Mouse (Mus musculus) MEL (cell line): Measurements from ENCODE around the gene Myh7. TPM values are rescaled to one million over a fixed set of nuclear protein-coding genes. Genes with fewer than 3 reads are reported as not detected.

ENCODE experiments used
- DNase-seq: peaks from one replicate; pipeline ENCODE4 v3.0.0; 2011; ENCODE audit warnings: low read depth, low spot score
- H3K27ac ChIP-seq: 2 replicates; pipeline ENCODE4 v1.5.1; 2012; ENCODE audit warnings: low read depth, mild to moderate bottlenecking, control low read depth, low read length, moderate library complexity; ENCODE audit not compliant: control insufficient read depth
- H3K27me3 ChIP-seq, 2 experiments: fragments of 150-350 bp in 1 of 2; sonication (generic) in 1 of 2; 2 replicates each; pipeline ENCODE4 v1.6.1; 2012; ENCODE audit warnings: low read length in 2 of 2, mild to moderate bottlenecking in 2 of 2, improper control_type of control experiment in 1 of 2, moderate library complexity in 1 of 2; ENCODE audit not compliant: insufficient read depth in 2 of 2, control insufficient read depth in 1 of 2
- H3K36me3 ChIP-seq, 2 experiments: 2 replicates each; pipeline ENCODE4 v1.6.1; 2012 to 2014; ENCODE audit warnings: low read length in 2 of 2, improper control_type of control experiment in 1 of 2, inconsistent platforms in 1 of 2, mild to moderate bottlenecking in 1 of 2; ENCODE audit not compliant: insufficient read depth in 2 of 2, control insufficient read depth in 1 of 2
- H3K4me1 ChIP-seq, 2 experiments: fragments of 150-350 bp in 1 of 2; sonication (generic) in 1 of 2; 2 replicates each; pipeline ENCODE4 v1.6.1; 2012; ENCODE audit warnings: low read length in 2 of 2, improper control_type of control experiment in 1 of 2, mild to moderate bottlenecking in 1 of 2; ENCODE audit not compliant: insufficient read depth in 2 of 2, control insufficient read depth in 1 of 2
- H3K4me3 ChIP-seq, 2 experiments: fragments of 150-350 bp in 1 of 2; sonication (generic) in 1 of 2; 2 replicates each; pipeline ENCODE4 v1.5.1; 2012; ENCODE audit warnings: low read depth in 2 of 2, low read length in 2 of 2, mild to moderate bottlenecking in 2 of 2, moderate library complexity in 2 of 2, control low read depth in 1 of 2, improper control_type of control experiment in 1 of 2; ENCODE audit not compliant: control insufficient read depth in 1 of 2, insufficient read depth in 1 of 2
- H3K79me2 ChIP-seq: 2 replicates; pipeline ENCODE4 v1.6.1; 2012; ENCODE audit warnings: mild to moderate bottlenecking, low read length, moderate library complexity; ENCODE audit not compliant: control insufficient read depth, poor library complexity, insufficient read depth
- H3K9ac ChIP-seq: 2 replicates; pipeline ENCODE4 v1.6.1; 2012; ENCODE audit warnings: low read depth, mild to moderate bottlenecking, control low read depth, low read length, moderate library complexity; ENCODE audit not compliant: control insufficient read depth, poor library complexity, severe bottlenecking
- H3K9me3 ChIP-seq: fragments of 150-350 bp; sonication (generic); replicated peaks from 2 replicates; pipeline ENCODE4 v1.6.1; 2012; ENCODE audit warnings: mild to moderate bottlenecking, low read length, improper control_type of control experiment, moderate library complexity; ENCODE audit not compliant: insufficient read depth
- BHLHE40 ChIP-seq: IDR thresholded peaks from 2 replicates; pipeline ENCODE4 v1.6.1; 2012; ENCODE audit warnings: low read depth, mild to moderate bottlenecking, inconsistent platforms, low read length, improper control_type of control experiment, borderline replicate concordance
- CHD1 ChIP-seq: IDR thresholded peaks from 2 replicates; pipeline ENCODE4 v1.6.1; 2012; ENCODE audit warnings: low read depth, mild to moderate bottlenecking, inconsistent platforms, low read length, improper control_type of control experiment
- CHD2 ChIP-seq: IDR thresholded peaks from 2 replicates; pipeline ENCODE4 v1.6.1; 2011; ENCODE audit warnings: low read length, improper control_type of control experiment
- E2F4 ChIP-seq: IDR thresholded peaks from 2 replicates; pipeline ENCODE4 v1.6.1; 2011; ENCODE audit warnings: low read depth, low read length, improper control_type of control experiment, borderline replicate concordance
- EP300 ChIP-seq, 2 experiments: IDR thresholded peaks; 2 replicates each; pipeline ENCODE4 v1.6.1; 2011; ENCODE audit warnings: improper control_type of control experiment in 2 of 2, low read length in 2 of 2, low read depth in 1 of 2, mild to moderate bottlenecking in 1 of 2
- ETS1 ChIP-seq: IDR thresholded peaks from 2 replicates; pipeline ENCODE4 v1.6.1; 2012; ENCODE audit warnings: low read depth, mild to moderate bottlenecking, inconsistent platforms, low read length, improper control_type of control experiment, moderate library complexity
- GABPA ChIP-seq: IDR thresholded peaks from 2 replicates; pipeline ENCODE4 v1.6.1; 2012; ENCODE audit warnings: low read depth, mild to moderate bottlenecking, inconsistent platforms, low read length, improper control_type of control experiment, moderate library complexity
- HCFC1 ChIP-seq: IDR thresholded peaks from 2 replicates; pipeline ENCODE4 v1.6.1; 2012; ENCODE audit warnings: low read depth, mild to moderate bottlenecking, inconsistent platforms, low read length, improper control_type of control experiment, moderate library complexity
- KAT2A ChIP-seq: conservative IDR thresholded peaks from 2 replicates; pipeline ENCODE4 v1.6.1; 2012; ENCODE audit warnings: low read depth, low read length, improper control_type of control experiment, inconsistent platforms
- MEF2A ChIP-seq: IDR thresholded peaks from 2 replicates; pipeline ENCODE4 v1.6.1; 2014; ENCODE audit warnings: low read depth, mild to moderate bottlenecking, inconsistent platforms, low read length, improper control_type of control experiment; ENCODE audit not compliant: poor library complexity, insufficient replicate concordance, severe bottlenecking; ENCODE audit errors: extremely low read depth
- MXI1 ChIP-seq: IDR thresholded peaks from 2 replicates; pipeline ENCODE4 v1.6.1; 2011; ENCODE audit warnings: mild to moderate bottlenecking, low read depth, low read length, improper control_type of control experiment
- MYC ChIP-seq: IDR thresholded peaks from 2 replicates; pipeline ENCODE4 v1.6.1; 2011; ENCODE audit warnings: low read depth, mild to moderate bottlenecking, low read length, improper control_type of control experiment, moderate library complexity
- NRF1 ChIP-seq: IDR thresholded peaks from 2 replicates; pipeline ENCODE4 v1.6.1; 2014; ENCODE audit warnings: low read depth, mild to moderate bottlenecking, inconsistent platforms, low read length, improper control_type of control experiment, moderate library complexity; ENCODE audit not compliant: poor library complexity, insufficient read depth, severe bottlenecking
- POLR2A ChIP-seq, 2 experiments: IDR thresholded peaks; 2 replicates each; pipeline ENCODE4 v1.6.1; 2011 to 2012; ENCODE audit warnings: low read length in 2 of 2, mild to moderate bottlenecking in 2 of 2, control low read depth in 1 of 2, improper control_type of control experiment in 1 of 2, low read depth in 1 of 2, moderate library complexity in 1 of 2; ENCODE audit not compliant: control insufficient read depth in 1 of 2, insufficient read depth in 1 of 2, poor library complexity in 1 of 2
- POLR2AphosphoS2 ChIP-seq: IDR thresholded peaks from 2 replicates; pipeline ENCODE4 v1.6.1; 2011; ENCODE audit warnings: low read length, improper control_type of control experiment
- POLR2AphosphoS5 ChIP-seq: IDR thresholded peaks from 2 replicates; pipeline ENCODE4 v1.6.1; 2012; ENCODE audit warnings: low read depth, borderline replicate concordance, mild to moderate bottlenecking, inconsistent platforms, low read length, moderate library complexity, mixed read lengths
- RAD21 ChIP-seq: IDR thresholded peaks from 2 replicates; pipeline ENCODE4 v1.6.1; 2011; ENCODE audit warnings: mild to moderate bottlenecking, low read depth, low read length, improper control_type of control experiment
- TAL1 ChIP-seq: IDR thresholded peaks from 2 replicates; pipeline ENCODE4 v1.6.1; 2012; ENCODE audit warnings: mild to moderate bottlenecking, inconsistent platforms, low read length, moderate library complexity, mixed read lengths
- TCF12 ChIP-seq: IDR thresholded peaks from 2 replicates; pipeline ENCODE4 v1.6.1; 2014; ENCODE audit warnings: low read depth, mild to moderate bottlenecking, inconsistent platforms, low read length, improper control_type of control experiment, moderate library complexity
- UBTF ChIP-seq: IDR thresholded peaks from 2 replicates; pipeline ENCODE4 v1.6.1; 2012; ENCODE audit warnings: low read depth, mild to moderate bottlenecking, inconsistent platforms, low read length, improper control_type of control experiment, moderate library complexity, borderline replicate concordance; ENCODE audit not compliant: insufficient read depth
- USF2 ChIP-seq, 2 experiments: IDR thresholded peaks; 2 replicates each; pipeline ENCODE4 v1.6.1; 2011 to 2012; ENCODE audit warnings: improper control_type of control experiment in 2 of 2, low read length in 2 of 2, borderline replicate concordance in 1 of 2, inconsistent platforms in 1 of 2, low read depth in 1 of 2, mild to moderate bottlenecking in 1 of 2; ENCODE audit not compliant: insufficient read depth in 1 of 2
- ZC3H11A ChIP-seq: IDR thresholded peaks from 2 replicates; pipeline ENCODE4 v1.6.1; 2012; ENCODE audit warnings: low read depth, mild to moderate bottlenecking, inconsistent platforms, low read length, improper control_type of control experiment
- ZMIZ1 ChIP-seq: IDR thresholded peaks from 2 replicates; pipeline ENCODE4 v1.6.1; 2012; ENCODE audit warnings: low read depth, mild to moderate bottlenecking, inconsistent platforms, low read length, improper control_type of control experiment, moderate library complexity
- ZNF384 ChIP-seq: IDR thresholded peaks from 2 replicates; pipeline ENCODE4 v1.6.1; 2012; ENCODE audit warnings: low read depth, mild to moderate bottlenecking, inconsistent platforms, low read length, improper control_type of control experiment
- polyA plus RNA-seq, 2 experiments: library from polyadenylated mRNA; stranded (reverse) in 1 of 2; unstranded in 1 of 2; fragments of >175 nt in 1 of 2; fragments of >200 nt in 1 of 2; gene quantifications; 2 replicates each; pipeline versions ENCODE4 v1.2.1 to v1.2.4; 2012; ENCODE audit warnings: low replicate concordance in 2 of 2, low read depth in 1 of 2; ENCODE audit not compliant: insufficient read length in 2 of 2, insufficient read depth in 1 of 2, missing spikeins in 1 of 2
- total RNA-seq: library from RNA; depleted of rRNA; stranded (reverse); fragments of 300-350 nt; gene quantifications from 2 replicates; pipeline ENCODE4 v1.2.3, GENCODE M21; 2012

Myh7 gene
- total and polyA plus RNA-seq, 3 experiments: not detected

DNA sequence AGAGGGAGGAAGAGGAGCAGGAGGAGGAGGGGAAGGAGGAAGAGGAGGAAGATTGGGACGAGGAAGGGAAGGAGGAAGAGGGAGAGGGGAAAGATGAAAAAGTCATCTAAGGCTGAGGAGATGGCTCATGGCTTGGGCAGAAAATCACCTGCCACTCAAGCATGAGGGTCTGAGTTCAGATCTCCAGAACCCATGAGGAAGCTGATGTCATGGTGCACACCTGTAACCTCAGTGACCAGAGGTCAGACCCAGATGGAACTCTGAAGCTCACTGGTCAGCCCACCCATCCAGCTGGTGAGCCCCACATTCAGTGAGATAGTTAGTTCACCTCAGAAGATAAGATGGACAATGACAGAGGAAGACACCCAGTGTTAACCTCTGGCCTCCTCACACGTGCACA lies 49.5 kb downstream of the Myh7 start:
- Histone ChIP-seq H3K4me1 (no peaks in the 10 kb centered on the region), H3K27me3 (no peaks in the 10 kb centered on the region; a peak in 2 of 4 replicates), H3K36me3 (no peaks in the 10 kb centered on the region), H3K27ac (no peak overlapping the region), H3K9ac (no peak overlapping the region), H3K4me3 (no peak overlapping the region)
- TF ChIP-seq NRF1 (no peak), EP300 (IDR thresholded peaks at IDR 0.05; ENCODE audit: low read depth in 1 of 2, low read length in 2 of 2) (no peak), TAL1 (no peak), MXI1 (no peak), ZC3H11A (no peak), TCF12 (no peak), CHD2 (no peak), MEF2A (no peak), ZMIZ1 (no peak), ETS1 (no peak), POLR2A (IDR thresholded peaks at IDR 0.05; ENCODE audit: control insufficient read depth in 1 of 2, insufficient read depth in 1 of 2, low read depth in 1 of 2, low read length in 2 of 2, poor library complexity in 1 of 2) (no peak), USF2 (IDR thresholded peaks at IDR 0.05; ENCODE audit: borderline replicate concordance in 1 of 2, insufficient read depth in 1 of 2, low read depth in 1 of 2, low read length in 2 of 2) (no peak)
- TF ChIP-seq, all 39 proteins: peak for 0
- Histone ChIP-seq H3K79me2 (no peaks in the 10 kb centered on the region), H3K9me3 (no peaks in the 10 kb centered on the region)
- no peak for DNase-seq

DNA sequence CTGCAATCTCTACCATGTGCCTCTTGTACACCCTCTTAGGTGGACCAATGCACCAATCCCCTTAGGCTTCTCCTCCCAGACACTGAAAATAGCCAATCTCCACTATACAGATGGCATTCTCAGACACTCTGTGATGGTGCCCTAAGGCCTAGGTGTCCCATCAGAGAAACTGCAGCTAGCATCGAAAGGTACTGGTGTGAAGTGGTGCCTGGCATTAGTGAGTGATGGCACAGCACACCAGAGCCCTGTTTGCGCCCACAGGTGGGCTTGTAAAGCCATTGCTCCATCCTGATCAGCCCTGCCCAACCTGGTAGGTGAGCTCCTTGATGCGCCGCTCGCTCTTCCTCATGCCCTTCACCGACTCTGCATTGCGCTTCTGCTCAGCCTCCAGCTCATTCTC lies 50.5 kb downstream of the Myh7 start:
- Histone ChIP-seq H3K36me3 (no peaks in the 10 kb centered on the region), H3K4me3 (no peak overlapping the region), H3K27ac (no peak overlapping the region), H3K4me1 (no peaks in the 10 kb centered on the region), H3K9ac (no peak overlapping the region), H3K9me3 (no peaks in the 10 kb centered on the region), H3K27me3 (no peaks in the 10 kb centered on the region; a peak in 2 of 4 replicates), H3K79me2 (no peaks in the 10 kb centered on the region)
- TF ChIP-seq GABPA (no peak), ZMIZ1 (no peak), EP300 (IDR thresholded peaks at IDR 0.05; ENCODE audit: low read depth in 1 of 2, low read length in 2 of 2) (no peak), CHD1 (no peak), ZC3H11A (no peak), RAD21 (no peak)
- no peak for DNase-seq

DNA sequence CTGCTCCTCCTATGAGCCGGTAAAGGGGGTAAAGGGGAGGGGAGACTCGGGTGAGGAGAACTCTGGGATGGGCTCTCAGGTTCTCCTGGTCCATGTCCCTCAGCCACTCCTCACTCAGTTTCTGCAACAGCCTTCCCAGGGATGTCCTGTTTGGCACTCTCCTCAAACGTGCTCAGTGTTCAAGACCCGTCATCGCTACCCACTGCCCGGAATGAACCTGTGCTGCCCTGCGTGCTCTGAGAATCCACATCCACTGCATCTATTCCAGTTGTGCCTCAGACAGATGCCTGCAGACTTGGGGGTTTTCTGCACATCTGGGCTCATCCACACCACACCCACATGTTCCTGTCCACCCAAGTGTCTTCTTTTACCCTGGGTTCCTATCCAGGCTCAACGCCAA lies 51.9 kb downstream of the Myh7 start:
- no peak for DNase-seq
- Histone ChIP-seq H3K9ac (no peak overlapping the region), H3K4me1 (no peaks in the 10 kb centered on the region), H3K27ac (no peak overlapping the region), H3K4me3 (no peak overlapping the region), H3K9me3 (no peaks in the 10 kb centered on the region), H3K36me3 (no peaks in the 10 kb centered on the region), H3K79me2 (no peaks in the 10 kb centered on the region), H3K27me3 (no peaks in the 10 kb centered on the region; a peak in 1 of 4 replicates)
- no peak for TF ChIP-seq HCFC1
- TF ChIP-seq USF2 (IDR thresholded peaks at IDR 0.05; ENCODE audit: borderline replicate concordance in 1 of 2, insufficient read depth in 1 of 2, low read depth in 1 of 2, low read length in 2 of 2): no peak
- TF ChIP-seq MYC: no peak
- no peak for TF ChIP-seq ZNF384
- no peak for TF ChIP-seq NRF1
- TF ChIP-seq E2F4: no peak
- TF ChIP-seq BHLHE40: no peak
- TF ChIP-seq CHD2: no peak
- no peak for TF ChIP-seq GABPA
- no peak for TF ChIP-seq RAD21
- no peak for TF ChIP-seq POLR2AphosphoS2
- no peak for TF ChIP-seq ETS1
- TF ChIP-seq MEF2A: no peak
- no peak for TF ChIP-seq POLR2A (IDR thresholded peaks at IDR 0.05; ENCODE audit: control insufficient read depth in 1 of 2, insufficient read depth in 1 of 2, low read depth in 1 of 2, low read length in 2 of 2, poor library complexity in 1 of 2)
- TF ChIP-seq UBTF: no peak
- no peak for TF ChIP-seq KAT2A
- TF ChIP-seq POLR2AphosphoS5: no peak
